Mouse (Mus musculus) hindbrain, embryonic 15.5 days (tissue): ENCODE results near the gene Cpeb1. TPM values are rescaled to one million over a fixed set of nuclear protein-coding genes. Genes with fewer than 3 reads are reported as not detected.
A peak's percentile ranks its signal among the peaks of the same experiment; 100 is the strongest.

ENCODE experiments used
- ATAC-seq: fragments of 200-750 bp; cut with Nextera tagmentation; 2 replicates; pipeline ENCODE4 v1.8.0; 2017; ENCODE audit warnings: low read depth, moderate number of reproducible peaks, moderate TSS enrichment; ENCODE audit not compliant: low FRiP score
- H3K27ac ChIP-seq: fragments of 300-500 bp; sonication (generic); replicated peaks from 2 replicates; pipeline ENCODE4 v1.5.1; 2015; ENCODE audit warnings: mild to moderate bottlenecking, inconsistent platforms
- H3K27me3 ChIP-seq: fragments of 300-500 bp; sonication (generic); 2 replicates; pipeline ENCODE4 v1.6.1; 2015; ENCODE audit warnings: control low read depth, inconsistent platforms
- H3K36me3 ChIP-seq: fragments of 300-500 bp; sonication (generic); 2 replicates; pipeline ENCODE4 v1.6.1; 2015; ENCODE audit warnings: control low read depth, inconsistent platforms
- H3K4me1 ChIP-seq: fragments of 300-500 bp; sonication (generic); replicated peaks from 2 replicates; pipeline ENCODE4 v1.6.1; 2015; ENCODE audit warnings: control low read depth, inconsistent platforms
- H3K4me2 ChIP-seq: fragments of 300-500 bp; sonication (generic); 2 replicates; pipeline ENCODE4 v1.6.1; 2015; ENCODE audit warnings: moderate library complexity, mild to moderate bottlenecking, inconsistent platforms
- H3K4me3 ChIP-seq: fragments of 300-500 bp; sonication (generic); 2 replicates; pipeline ENCODE4 v1.5.1; 2015; ENCODE audit warnings: mild to moderate bottlenecking, inconsistent platforms
- H3K9ac ChIP-seq: fragments of 300-500 bp; sonication (generic); 2 replicates; pipeline ENCODE4 v1.6.1; 2015; ENCODE audit warnings: inconsistent platforms
- H3K9me3 ChIP-seq: fragments of 300-500 bp; sonication (generic); 2 replicates; pipeline ENCODE4 v1.6.1; 2016; ENCODE audit warnings: control low read depth, inconsistent platforms
- WGBS: fragments of 180-500 bp; shearing (Covaris S2); methylation state at CpG from one replicate; pipeline ENCODE4 v1.1.7; 2015; 5-methylcytosine and 5-hydroxymethylcytosine counted together
- polyA plus RNA-seq: library from polyadenylated mRNA; unstranded; fragments of >200 nt; fragmentation: Nextera tagmentation; extraction: Ambion mirVana; gene quantifications from 2 replicates; pipeline ENCODE4 v1.2.1, GENCODE M21; 2015

The Cpeb1 gene
- polyA plus RNA-seq, 1 experiment from 2014 or later = 6.2 TPM

- no peaks in the 10 kb centered on the region for H3K27me3 ChIP-seq
- no peak for ATAC-seq
- no peak overlapping the region for H3K9ac ChIP-seq
- H3K36me3 ChIP-seq = no peaks in the 10 kb centered on the region
- peaks cover 15% of the 10 kb centered on the region for H3K4me1 ChIP-seq
- H3K4me3 ChIP-seq = no peak overlapping the region
- no peak overlapping the region for H3K4me2 ChIP-seq
- H3K27ac ChIP-seq = no peak overlapping the region
- H3K9me3 ChIP-seq = no peaks in the 10 kb centered on the region
- 77% methylated on average over 3 of the region's 3 CpGs for WGBS
Measured at GRCm38 (mm10) chr7:81367946-81368345, 87.3 kb downstream of the Cpeb1 start.

- Histone ChIP-seq H3K4me2 (no peak overlapping the region), H3K27me3 (no peaks in the 10 kb centered on the region), H3K9ac (no peak overlapping the region), H3K4me1 (no peaks in the 10 kb centered on the region), H3K9me3 (no peaks in the 10 kb centered on the region), H3K27ac (no peak overlapping the region), H3K36me3 (no peaks in the 10 kb centered on the region), H3K4me3 (no peak overlapping the region)
- ATAC-seq = no peak
- 87% methylated on average over 7 of the region's 7 CpGs for WGBS
Measured at GRCm38 (mm10) chr7:81356975-81357374, 98.3 kb downstream of the Cpeb1 start.

GRCm38 (mm10) chr7:81356360-81356759 is 98.9 kb downstream of the Cpeb1 start:
- Histone ChIP-seq H3K4me1 (no peaks in the 10 kb centered on the region), H3K9ac (no peak overlapping the region), H3K27me3 (no peaks in the 10 kb centered on the region), H3K9me3 (no peaks in the 10 kb centered on the region), H3K36me3 (no peaks in the 10 kb centered on the region), H3K4me3 (no peak overlapping the region), H3K27ac (no peak overlapping the region), H3K4me2 (no peak overlapping the region)
- 100% methylated on average over 1 of the region's 1 CpGs for WGBS
- ATAC-seq = no peak

GRCm38 (mm10) chr7:81355746-81356145 is 99.5 kb downstream of the Cpeb1 start:
- Histone ChIP-seq H3K36me3 (no peaks in the 10 kb centered on the region), H3K4me1 (no peaks in the 10 kb centered on the region), H3K9ac (no peak overlapping the region), H3K27ac (no peak overlapping the region), H3K27me3 (no peaks in the 10 kb centered on the region), H3K4me2 (no peak overlapping the region), H3K9me3 (no peaks in the 10 kb centered on the region), H3K4me3 (no peak overlapping the region)
- ATAC-seq = no peak
- WGBS = 82% methylated on average over 7 of the region's 7 CpGs

- Histone ChIP-seq H3K27me3 (no peaks in the 10 kb centered on the region), H3K4me1 (no peaks in the 10 kb centered on the region), H3K9me3 (no peaks in the 10 kb centered on the region), H3K4me2 (no peak overlapping the region), H3K36me3 (no peaks in the 10 kb centered on the region), H3K9ac (no peak overlapping the region), H3K27ac (no peak overlapping the region), H3K4me3 (no peak overlapping the region)
- no peak for ATAC-seq
- 78% methylated on average over 4 of the region's 4 CpGs for WGBS
Measured at GRCm38 (mm10) chr7:81351826-81352225, 103.4 kb downstream of the Cpeb1 start.

- 54% methylated on average over 7 of the region's 7 CpGs for WGBS
- H3K36me3 ChIP-seq = no peaks in the 10 kb centered on the region
- H3K9me3 ChIP-seq = no peaks in the 10 kb centered on the region
- no peak overlapping the region for H3K27ac ChIP-seq
- no peak overlapping the region for H3K9ac ChIP-seq
- ATAC-seq = no peak
- H3K4me1 ChIP-seq = peaks cover 12% of the 10 kb centered on the region
- H3K27me3 ChIP-seq = no peaks in the 10 kb centered on the region
- H3K4me2 ChIP-seq = no peak overlapping the region
- H3K4me3 ChIP-seq = no peak overlapping the region
Measured at GRCm38 (mm10) chr7:81348206-81348605, 107.1 kb downstream of the Cpeb1 start.

GRCm38 (mm10) chr7:81345447-81346170 is 109.7 kb downstream of the Cpeb1 start:
- Histone ChIP-seq H3K9me3 (no peaks in the 10 kb centered on the region), H3K27me3 (no peaks in the 10 kb centered on the region), H3K9ac (peak overlapping the region; percentile 50), H3K36me3 (peaks cover 14% of the 10 kb centered on the region), H3K27ac (peak overlapping the region; percentile 64), H3K4me1 (peaks cover 30% of the 10 kb centered on the region), H3K4me2 (peak overlapping the region; percentile 58), H3K4me3 (peak overlapping the region; percentile 94)
- WGBS = 62% methylated on average over 15 of the region's 15 CpGs
- ATAC-seq = no peak; the same call in 1 of the 2 replicates

- WGBS = under 1% methylated on average over 84 of the region's 85 CpGs
Measured at GRCm38 (mm10) chr7:81344544-81345446, 110.5 kb downstream of the Cpeb1 start, which contains the start of gene Rps17. TSS of gene Rps17 (minus strand) at chr7:81345254.

GRCm38 (mm10) chr7:81343831-81344230 is 111.4 kb downstream of the Cpeb1 start:
- Histone ChIP-seq H3K36me3 (peaks cover 29% of the 10 kb centered on the region), H3K4me3 (peak overlapping the region; percentile 94), H3K9ac (peak overlapping the region; percentile 96), H3K27me3 (no peaks in the 10 kb centered on the region), H3K9me3 (no peaks in the 10 kb centered on the region), H3K4me2 (peak overlapping the region; percentile 62), H3K4me1 (peaks cover 30% of the 10 kb centered on the region), H3K27ac (no peak overlapping the region)
- ATAC-seq = no peak
- 17% methylated on average over 10 of the region's 10 CpGs for WGBS

More at GRCm38 (mm10) chr7:81344544-81345446, 110.5 kb downstream of the Cpeb1 start, which contains the start of gene Rps17:
- Histone ChIP-seq H3K36me3 (peaks cover 22% of the 10 kb centered on the region), H3K4me3 (peak within 1 kb of the TSS; percentile 94), H3K4me1 (peaks cover 30% of the 10 kb centered on the region), H3K27me3 (no peaks in the 10 kb centered on the region), H3K27ac (peak within 1 kb of the TSS; percentile 91), H3K4me2 (peak within 1 kb of the TSS; percentile 62), H3K9me3 (no peaks in the 10 kb centered on the region), H3K9ac (peak within 1 kb of the TSS; percentile 96)
- peak; percentile 93 for ATAC-seq

- Histone ChIP-seq H3K27ac (no peak overlapping the region), H3K4me2 (peak overlapping the region; percentile 62), H3K4me3 (peak overlapping the region; percentile 94), H3K9ac (peak overlapping the region; percentile 96), H3K9me3 (no peaks in the 10 kb centered on the region), H3K4me1 (peaks cover 30% of the 10 kb centered on the region), H3K36me3 (peaks cover 30% of the 10 kb centered on the region), H3K27me3 (no peaks in the 10 kb centered on the region)
- 41% methylated on average over 8 of the region's 8 CpGs for WGBS
- ATAC-seq = no peak
Measured at GRCm38 (mm10) chr7:81343316-81343715, 111.9 kb downstream of the Cpeb1 start.

- Histone ChIP-seq H3K27ac (no peak overlapping the region), H3K4me2 (peak overlapping the region; percentile 62), H3K27me3 (no peaks in the 10 kb centered on the region), H3K36me3 (peaks cover 34% of the 10 kb centered on the region), H3K9ac (peak overlapping the region; percentile 96), H3K4me3 (peak overlapping the region; percentile 94; the same call in 1 of the 2 replicates), H3K9me3 (no peaks in the 10 kb centered on the region), H3K4me1 (peaks cover 30% of the 10 kb centered on the region)
- ATAC-seq = no peak
- WGBS = 69% methylated on average over 8 of the region's 8 CpGs
Measured at GRCm38 (mm10) chr7:81342356-81343094, 112.7 kb downstream of the Cpeb1 start.
